Mouse (Mus musculus): ENCODE results near the gene Efcab9.

DNA sequence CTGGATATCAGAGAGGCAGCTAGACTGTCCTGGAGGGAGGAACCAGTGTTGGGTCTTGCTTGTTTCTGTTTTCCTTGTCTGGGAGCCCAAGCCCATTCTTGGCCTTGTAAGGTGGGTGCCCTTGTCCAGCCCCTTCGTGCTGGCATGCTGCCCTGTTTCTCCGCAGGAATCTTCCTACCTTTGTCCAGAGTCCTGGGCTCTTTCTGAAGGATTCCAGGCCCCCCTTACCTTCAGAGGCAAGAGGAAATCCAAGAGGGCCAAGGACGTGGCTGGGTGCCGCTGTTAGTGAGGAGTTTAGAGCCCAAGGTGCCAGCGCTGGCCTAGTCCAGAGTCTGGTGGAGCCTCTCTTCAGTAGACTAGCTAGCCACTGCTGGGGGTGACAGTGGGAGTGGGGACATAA lies 12.6 kb upstream of the Efcab9 start:
- TF ChIP-seq CTCF (IDR thresholded peaks at IDR 0.05; ENCODE audit: low read depth, low read length), result no peak
- TF ChIP-seq POLR2A (IDR thresholded peaks at IDR 0.05; ENCODE audit: extremely low read depth, insufficient read depth, low read length), result no peak

All from liver, adult 2 months (tissue).